Mouse (Mus musculus) spleen, adult 2 months (tissue): ENCODE measurements around the gene Vps11. TPM values are rescaled to one million over a fixed set of nuclear protein-coding genes. Genes with fewer than 3 reads are reported as not detected.
"Not testable (repeated sequence)": the region's sequence is repeated elsewhere in the genome, so short reads cannot be mapped to it uniquely, and the experiment has no call there.

Experiments
- DNase-seq, 2 experiments: peaks; one replicate each; pipeline versions ENCODE4 v3.0.0 to v3.0.0-alpha.2; 2012 to 2021; ENCODE audit warnings: low spot score in 2 of 2, low read depth in 1 of 2
- H3K27ac ChIP-seq: fragments of 200-500 bp; 2 replicates; pipeline ENCODE4 v1.5.1; 2012; ENCODE audit warnings: low read length, inconsistent platforms; ENCODE audit not compliant: insufficient read depth
- H3K27me3 ChIP-seq: fragments of 200-500 bp; 2 replicates; pipeline ENCODE4 v1.6.1; 2012; ENCODE audit warnings: mild to moderate bottlenecking, moderate library complexity, low read length, inconsistent platforms; ENCODE audit not compliant: control insufficient read depth, insufficient read depth
- H3K36me3 ChIP-seq: fragments of 200-500 bp; 2 replicates; pipeline ENCODE4 v1.6.1; 2012; ENCODE audit warnings: mild to moderate bottlenecking, low read length, inconsistent platforms; ENCODE audit not compliant: control insufficient read depth, insufficient read depth
- H3K4me1 ChIP-seq: fragments of 200-500 bp; 2 replicates; pipeline ENCODE4 v1.6.1; 2011; ENCODE audit warnings: inconsistent platforms; ENCODE audit not compliant: control insufficient read depth, insufficient read depth, insufficient read length
- H3K4me3 ChIP-seq: fragments of 200-500 bp; 2 replicates; pipeline ENCODE4 v1.5.1; 2011; ENCODE audit warnings: mild to moderate bottlenecking, inconsistent platforms; ENCODE audit not compliant: insufficient read depth, insufficient read length; ENCODE audit errors: extremely low read depth
- CTCF ChIP-seq: fragments of 200-500 bp; IDR thresholded peaks from 2 replicates; pipeline ENCODE4 v1.5.1; 2011; ENCODE audit warnings: mild to moderate bottlenecking, inconsistent platforms; ENCODE audit not compliant: insufficient read depth, insufficient read length, insufficient replicate concordance; ENCODE audit errors: extremely low read depth
- POLR2A ChIP-seq: fragments of 200-500 bp; IDR thresholded peaks from 2 replicates; pipeline ENCODE4 v1.6.1; 2011; ENCODE audit warnings: low read depth, low read length, inconsistent platforms
- WGBS: fragments of 180-500 bp; shearing (Covaris S2); methylation state at CpG from one replicate; pipeline ENCODE4 v1.1.7; 2018; 5-methylcytosine and 5-hydroxymethylcytosine counted together
- polyA plus RNA-seq: library from polyadenylated mRNA; depleted of rRNA; stranded (reverse); fragments of >200 nt; gene quantifications from 2 replicates; pipeline ENCODE4 v1.2.3, GENCODE M21; 2012; rRNA removed

Gene Vps11
- polyA plus RNA-seq, 1 experiment, result 23.7 TPM

GRCm38 (mm10) chr9:44306532-44306931, 54.9 kb downstream of the Vps11 start:
- peaks cover 7% of the 10 kb centered on the region for H3K36me3 ChIP-seq
- no peak for DNase-seq
- TF ChIP-seq POLR2A (no peak), CTCF (no peak)
- WGBS, result 86% methylated on average over 6 of the region's 6 CpGs
- no peak overlapping the region for H3K4me3 ChIP-seq
- H3K4me1 ChIP-seq, result peaks cover 7% of the 10 kb centered on the region; the same call in 1 of the 2 replicates
- H3K27me3 ChIP-seq, result no peaks in the 10 kb centered on the region
- H3K27ac ChIP-seq, result no peak overlapping the region

DNA sequence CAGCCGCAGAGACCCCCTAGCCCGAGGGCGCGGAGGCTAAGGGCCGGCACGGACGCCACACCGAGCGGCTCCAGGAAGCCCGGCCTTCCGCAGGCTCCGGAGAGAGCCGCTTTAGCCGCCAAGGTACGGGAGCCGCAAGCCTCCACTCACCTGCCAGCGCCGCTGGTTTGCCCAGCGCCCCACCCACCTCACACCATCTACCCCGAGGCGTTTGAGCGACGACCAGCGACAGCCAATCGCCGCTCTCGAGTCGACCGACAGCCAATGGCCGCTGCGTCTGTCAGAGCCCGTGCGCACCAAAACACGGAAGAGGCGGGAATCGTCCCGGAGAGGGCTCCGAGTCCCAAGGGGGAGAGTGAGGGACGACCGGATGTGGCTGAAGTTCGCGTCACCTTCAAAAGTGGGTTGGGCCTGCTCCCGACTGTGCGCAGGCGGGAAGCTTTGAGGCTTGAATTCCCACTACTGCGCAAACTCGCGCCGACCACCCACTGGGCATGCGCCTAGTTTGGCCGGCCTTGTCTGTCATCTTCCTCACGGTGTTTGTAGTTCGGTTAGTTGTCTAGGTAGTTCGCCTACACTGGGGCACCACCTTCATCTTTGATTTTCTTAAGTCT, 55.9 kb downstream of the Vps11 start, which contains the start of gene Hinfp:
Gene Hinfp (minus strand): TSS at position 206 of the 614 bp plus-strand sequence.
- H3K4me3 ChIP-seq, result peak within 1 kb of the TSS; percentile 81
- H3K27me3 ChIP-seq, result no peaks in the 10 kb centered on the region
- peak within 1 kb of the TSS; percentile 77 for H3K27ac ChIP-seq
- TF ChIP-seq POLR2A (peak; percentile 90), CTCF (no peak)
- DNase-seq, result peak; percentile 98
- under 1% methylated on average over 54 of the region's 54 CpGs for whole genome bisulfite sequencing
- peaks cover 7% of the 10 kb centered on the region; the same call in 1 of the 2 replicates for H3K4me1 ChIP-seq
- peaks cover 8% of the 10 kb centered on the region; the same call in 1 of the 2 replicates for H3K36me3 ChIP-seq

- not testable (repeated sequence) for H3K27me3 ChIP-seq, DNase-seq
- H3K36me3 ChIP-seq, result peaks cover 49% of the 10 kb centered on the region
Observed at GRCm38 (mm10) chr9:44300001-44300400, 61.5 kb downstream of the Vps11 start.

More at GRCm38 (mm10) chr9:44300001-44300400, 61.5 kb downstream of the Vps11 start:
- not testable (repeated sequence) for H3K27ac ChIP-seq, H3K4me3 ChIP-seq, H3K4me1 ChIP-seq
- WGBS, result 85% methylated on average over 3 of the region's 3 CpGs

Other genes starting within 250 kb of the Vps11 start
- gene Gm49380, start 248.2 kb downstream of the Vps11 start, polyA plus RNA-seq, result 0.05 TPM in 1 of 2 replicates, not detected in the other
- gene Rnf26, start 248.2 kb downstream of the Vps11 start, polyA plus RNA-seq, result 21.3 and 27.1 TPM in 2 replicates
- gene Mcam, start 227.2 kb downstream of the Vps11 start, polyA plus RNA-seq, result 12.7 and 13.9 TPM in 2 replicates
- gene Cbl, start 127.6 kb downstream of the Vps11 start, polyA plus RNA-seq, result 16.1 and 20.3 TPM in 2 replicates
- gene Ccdc153, start 121.0 kb downstream of the Vps11 start, polyA plus RNA-seq, result not detected in 2 replicates
- gene Pdzd3, start 110.2 kb downstream of the Vps11 start, polyA plus RNA-seq, result 0.07 and 0.08 TPM in 2 replicates
- gene Nlrx1, start 93.1 kb downstream of the Vps11 start, polyA plus RNA-seq, result 8.4 and 10.7 TPM in 2 replicates
- 12.3 and 22.3 TPM in 2 replicates for gene Abcg4, start 73.1 kb downstream of the Vps11 start, polyA plus RNA-seq
- 24.7 and 25.2 TPM in 2 replicates for gene Hinfp, start 56.0 kb downstream of the Vps11 start, polyA plus RNA-seq
- 28.0 and 38.5 TPM in 2 replicates for gene C2cd2l, start 41.4 kb downstream of the Vps11 start, polyA plus RNA-seq
- gene Dpagt1, start 35.7 kb downstream of the Vps11 start, polyA plus RNA-seq, result 24.0 and 25.2 TPM in 2 replicates
- 117 and 258 TPM in 2 replicates for gene H2afx, start 27.0 kb downstream of the Vps11 start, polyA plus RNA-seq
- gene Hmbs, start 17.4 kb downstream of the Vps11 start, polyA plus RNA-seq, result 121 and 147 TPM in 2 replicates
- 39.8 and 44.3 TPM in 2 replicates for gene Hyou1, start 17.8 kb upstream of the Vps11 start, polyA plus RNA-seq
- gene Slc37a4, start 35.2 kb upstream of the Vps11 start, polyA plus RNA-seq, result 24.5 and 25.4 TPM in 2 replicates
- 137 and 144 TPM in 2 replicates for gene Rps25, start 45.5 kb upstream of the Vps11 start, polyA plus RNA-seq
- 22.9 and 29.7 TPM in 2 replicates for gene Trappc4, start 45.9 kb upstream of the Vps11 start, polyA plus RNA-seq
- 18.1 and 26.0 TPM in 2 replicates for gene Ccdc84, start 56.9 kb upstream of the Vps11 start, polyA plus RNA-seq
- 0.09 and 0.15 TPM in 2 replicates for gene Foxr1, start 79.5 kb upstream of the Vps11 start, polyA plus RNA-seq
- gene Upk2, start 93.3 kb upstream of the Vps11 start, polyA plus RNA-seq, result not detected in 2 replicates
- gene Bcl9l, start 121.2 kb upstream of the Vps11 start, polyA plus RNA-seq, result 42.2 and 50.3 TPM in 2 replicates
- gene Cxcr5, start 200.2 kb upstream of the Vps11 start, polyA plus RNA-seq, result 133 and 154 TPM in 2 replicates
- 15.3 and 17.3 TPM in 2 replicates for gene Ddx6, start 243.2 kb upstream of the Vps11 start, polyA plus RNA-seq